Mouse (Mus musculus): Measurements from ENCODE around the gene Creb3l1. TPM values are rescaled to one million over a fixed set of nuclear protein-coding genes. Genes with fewer than 3 reads are reported as not detected.
A peak's percentile ranks its signal among the peaks of the same experiment; 100 is the strongest.

The Creb3l1 gene
- total RNA-seq, 2 experiments from 2014 or later, result 0.37 to 1.1 TPM

GRCm38 (mm10) chr2:91967962-91968361, 56.3 kb downstream of the Creb3l1 start:
- no peak for ATAC-seq (replicated peaks; ENCODE audit: poor library complexity)

GRCm38 (mm10) chr2:91966367-91966766, 57.9 kb downstream of the Creb3l1 start:
- peak; percentile 33 for ATAC-seq (replicated peaks; ENCODE audit: poor library complexity)

- ATAC-seq (replicated peaks; ENCODE audit: poor library complexity), result peak; percentile 59
These were observed 58.9 kb downstream of the Creb3l1 start for GRCm38 (mm10) chr2:91965417-91965816.

GRCm38 (mm10) chr2:91964610-91965204, 59.6 kb downstream of the Creb3l1 start:
- no peak for ATAC-seq (replicated peaks; ENCODE audit: poor library complexity)

- peak; percentile 70 for ATAC-seq (replicated peaks; ENCODE audit: poor library complexity)
These were observed 60.8 kb downstream of the Creb3l1 start for GRCm38 (mm10) chr2:91963443-91963932.

GRCm38 (mm10) chr2:91962864-91963401, 61.4 kb downstream of the Creb3l1 start:
- no peak for ATAC-seq (replicated peaks; ENCODE audit: poor library complexity)

- no peak for ATAC-seq (replicated peaks; ENCODE audit: poor library complexity)
These were observed 62.2 kb downstream of the Creb3l1 start for GRCm38 (mm10) chr2:91961901-91962761.

- no peak for ATAC-seq (replicated peaks; ENCODE audit: poor library complexity)
These were observed 63.8 kb downstream of the Creb3l1 start for GRCm38 (mm10) chr2:91960459-91960858.

GRCm38 (mm10) chr2:91959544-91960410, 64.5 kb downstream of the Creb3l1 start:
- no peak for ATAC-seq (replicated peaks; ENCODE audit: poor library complexity)

- peak; percentile 42 for ATAC-seq (replicated peaks; ENCODE audit: poor library complexity)
These were observed 65.4 kb downstream of the Creb3l1 start for GRCm38 (mm10) chr2:91958701-91959457.

- no peak for ATAC-seq (replicated peaks; ENCODE audit: poor library complexity)
These were observed 66.3 kb downstream of the Creb3l1 start for GRCm38 (mm10) chr2:91958049-91958448.

GRCm38 (mm10) chr2:91957096-91957495, 67.2 kb downstream of the Creb3l1 start:
- ATAC-seq (replicated peaks; ENCODE audit: poor library complexity), result peak; percentile 77

- ATAC-seq (replicated peaks; ENCODE audit: poor library complexity), result no peak
These were observed 68.4 kb downstream of the Creb3l1 start for GRCm38 (mm10) chr2:91955875-91956274.

- no peak for ATAC-seq (replicated peaks; ENCODE audit: poor library complexity)
These were observed 69.1 kb downstream of the Creb3l1 start for GRCm38 (mm10) chr2:91955121-91955591.

GRCm38 (mm10) chr2:91953825-91954224, 70.5 kb downstream of the Creb3l1 start:
- ATAC-seq (replicated peaks; ENCODE audit: poor library complexity), result no peak

- ATAC-seq (replicated peaks; ENCODE audit: poor library complexity), result peak; percentile 69
These were observed 73.8 kb downstream of the Creb3l1 start for GRCm38 (mm10) chr2:91950275-91951085.

- peak; percentile 32 for ATAC-seq (replicated peaks; ENCODE audit: poor library complexity)
These were observed 74.7 kb downstream of the Creb3l1 start for GRCm38 (mm10) chr2:91949411-91950274.

GRCm38 (mm10) chr2:91948792-91949241, 75.5 kb downstream of the Creb3l1 start:
- peak; percentile 4; the same call in 1 of the 2 replicates for ATAC-seq (replicated peaks; ENCODE audit: poor library complexity)

All from megakaryocyte progenitor cell, adult 5-6 weeks (primary cell).